Mouse (Mus musculus): Measurements from ENCODE around the gene Spats2l.

GRCm38 (mm10) chr1:57851871-57852270 lies 77.9 kb downstream of the Spats2l start:
- TF ChIP-seq POLR2A (IDR thresholded peaks at IDR 0.05; ENCODE audit: borderline replicate concordance, low read depth, low read length) (no peak), CTCF (IDR thresholded peaks at IDR 0.05; ENCODE audit: low read depth, low read length) (no peak)
